Mouse (Mus musculus) R1 (cell line): Measurements from ENCODE around the gene Sycn.

Experiments
- DNase-seq: peaks from one replicate; pipeline ENCODE4 v3.0.0-alpha.2; 2018; ENCODE audit warnings: low read depth, low spot score

Sycn gene

DNA sequence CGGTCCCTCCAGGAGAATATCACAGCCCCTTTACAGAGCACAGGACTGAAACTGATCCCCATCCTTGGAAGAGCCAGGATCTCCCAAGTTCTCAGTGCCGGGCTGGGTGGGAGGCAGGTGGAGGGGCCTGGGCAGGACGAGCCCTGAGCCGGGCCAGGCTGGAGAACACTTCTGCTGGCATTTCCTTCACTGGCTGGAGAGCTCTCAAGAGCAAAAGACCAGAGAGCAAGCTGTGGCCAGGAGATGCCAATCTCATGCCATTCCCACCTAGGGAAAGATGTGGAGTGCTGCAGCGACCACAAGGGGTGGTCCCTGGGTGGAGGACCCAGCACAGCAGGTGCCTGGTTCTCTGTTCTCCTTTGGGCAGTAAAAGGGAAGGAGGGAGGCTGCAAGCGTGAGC is 44.3 kb downstream of the Sycn start:
- no peak for DNase-seq

- DNase-seq: no peak
These were observed 46.2 kb downstream of the Sycn start for GRCm38 (mm10) chr7:28586663-28587411.

DNA sequence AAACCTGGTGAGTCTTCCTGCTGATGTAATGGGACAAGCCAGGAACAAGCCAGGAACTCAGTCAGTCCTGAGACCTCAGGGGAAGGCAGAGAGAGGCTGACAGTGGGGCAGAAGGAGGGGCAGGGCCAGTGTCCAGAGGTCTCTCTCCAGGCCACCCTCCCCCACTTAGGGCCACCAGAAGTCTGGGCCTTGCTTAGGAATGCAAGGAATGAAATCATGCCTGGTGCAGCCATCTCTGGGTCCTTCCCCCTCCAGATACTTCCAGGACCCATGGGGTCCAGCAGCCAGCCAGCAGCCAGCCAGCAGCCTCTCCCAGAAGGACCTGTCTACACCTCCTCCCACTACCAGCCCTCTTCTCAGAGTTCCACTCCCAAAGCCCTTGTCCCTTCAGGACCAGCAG is 47.0 kb downstream of the Sycn start:
- no peak for DNase-seq
